Mouse (Mus musculus) kidney, adult 9 months (tissue): Measurements from ENCODE around the gene Scfd2.
A peak's percentile ranks its signal among the peaks of the same experiment; 100 is the strongest.

Source experiments
- DNase-seq: peaks from one replicate; pipeline ENCODE4 v3.0.0; 2022

The Scfd2 gene

DNA sequence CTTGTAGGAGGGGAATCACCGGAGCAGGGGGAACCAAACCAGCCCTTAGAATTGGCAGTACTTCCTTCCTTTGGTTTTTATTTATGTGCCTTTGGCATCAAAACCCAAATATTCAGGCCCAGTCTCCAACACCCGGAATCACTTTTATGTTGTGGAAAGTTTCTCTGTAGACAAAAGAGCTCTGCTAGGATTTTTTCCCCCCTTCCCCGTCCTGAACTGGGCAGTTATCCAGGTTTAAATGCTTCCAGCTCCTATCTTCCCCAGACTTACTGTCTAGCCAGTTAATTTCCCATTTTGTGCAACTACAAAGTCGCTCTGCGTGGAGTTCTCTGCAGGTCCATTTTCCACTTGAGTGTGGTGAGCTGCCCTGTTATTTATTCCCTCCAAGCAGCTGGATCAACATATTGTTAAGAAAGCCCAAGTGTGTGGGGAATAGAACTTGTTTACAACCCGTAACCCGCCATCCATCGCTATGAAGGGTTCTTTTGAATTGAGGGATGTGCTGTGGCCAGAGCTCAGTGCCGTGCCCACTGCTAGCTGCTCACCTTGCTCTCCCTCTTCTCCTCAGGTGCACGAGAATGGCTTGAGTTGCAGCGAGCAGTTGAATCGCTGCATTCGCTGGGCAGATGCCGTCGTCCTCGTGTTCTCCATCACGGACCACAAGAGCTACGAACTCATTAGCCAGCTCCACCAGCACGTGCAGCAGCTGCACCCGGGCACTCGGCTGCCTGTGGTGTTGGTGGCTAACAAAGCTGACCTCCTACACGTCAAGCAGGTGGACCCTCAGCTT lies 333.8 kb downstream of the Scfd2 start:
- no peak for DNase-seq

DNA sequence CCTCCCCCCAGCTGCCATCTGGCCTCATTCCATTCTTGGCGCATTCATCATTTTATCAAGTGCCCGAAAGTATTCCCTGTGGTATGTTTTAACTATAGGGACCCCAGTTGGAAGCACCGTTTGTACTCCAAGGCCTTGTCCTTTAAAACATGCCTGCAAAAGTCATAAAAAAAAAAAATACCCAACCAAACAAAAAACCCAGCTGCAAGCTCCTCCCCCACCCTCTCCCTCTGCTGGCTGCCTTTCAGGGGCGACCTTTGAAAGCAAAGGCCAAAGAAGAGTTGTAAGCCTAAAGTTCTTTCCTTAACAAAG lies 335.3 kb downstream of the Scfd2 start:
- peak; percentile 83 for DNase-seq

DNA sequence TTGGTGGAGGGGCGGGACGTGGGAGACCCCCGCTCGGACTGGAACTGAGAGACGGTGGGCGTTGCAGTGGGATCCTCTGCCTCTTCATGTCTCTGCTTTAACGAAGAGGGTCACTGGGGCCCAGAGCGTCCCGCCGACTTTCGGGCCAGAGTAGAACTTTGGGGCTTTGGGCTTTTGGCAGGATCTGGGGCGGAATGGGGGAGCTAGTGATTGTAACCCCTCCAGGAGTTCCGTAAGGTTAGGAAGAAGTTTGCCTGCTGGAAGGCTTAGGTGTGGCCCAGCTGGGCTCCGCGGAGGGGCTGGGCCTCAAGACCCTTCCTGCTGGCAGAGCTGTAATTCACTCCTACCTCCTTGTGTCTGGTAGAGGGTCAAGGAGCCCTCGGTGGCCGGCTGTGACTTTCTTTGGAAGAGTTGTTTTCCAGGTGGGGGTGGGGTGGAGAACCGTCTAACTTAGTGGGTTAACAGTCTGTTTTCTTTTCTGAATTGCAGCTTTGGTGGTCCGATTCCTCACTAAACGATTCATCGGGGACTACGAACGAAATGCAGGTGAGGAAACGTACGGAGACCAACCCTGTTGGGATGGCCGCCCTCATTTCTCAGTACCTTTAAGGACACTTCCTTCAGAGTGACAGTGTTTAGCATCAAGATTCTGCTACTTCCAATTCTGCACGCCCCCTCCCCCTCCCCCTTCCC lies 335.8 kb downstream of the Scfd2 start:
- DNase-seq = no peak

DNA sequence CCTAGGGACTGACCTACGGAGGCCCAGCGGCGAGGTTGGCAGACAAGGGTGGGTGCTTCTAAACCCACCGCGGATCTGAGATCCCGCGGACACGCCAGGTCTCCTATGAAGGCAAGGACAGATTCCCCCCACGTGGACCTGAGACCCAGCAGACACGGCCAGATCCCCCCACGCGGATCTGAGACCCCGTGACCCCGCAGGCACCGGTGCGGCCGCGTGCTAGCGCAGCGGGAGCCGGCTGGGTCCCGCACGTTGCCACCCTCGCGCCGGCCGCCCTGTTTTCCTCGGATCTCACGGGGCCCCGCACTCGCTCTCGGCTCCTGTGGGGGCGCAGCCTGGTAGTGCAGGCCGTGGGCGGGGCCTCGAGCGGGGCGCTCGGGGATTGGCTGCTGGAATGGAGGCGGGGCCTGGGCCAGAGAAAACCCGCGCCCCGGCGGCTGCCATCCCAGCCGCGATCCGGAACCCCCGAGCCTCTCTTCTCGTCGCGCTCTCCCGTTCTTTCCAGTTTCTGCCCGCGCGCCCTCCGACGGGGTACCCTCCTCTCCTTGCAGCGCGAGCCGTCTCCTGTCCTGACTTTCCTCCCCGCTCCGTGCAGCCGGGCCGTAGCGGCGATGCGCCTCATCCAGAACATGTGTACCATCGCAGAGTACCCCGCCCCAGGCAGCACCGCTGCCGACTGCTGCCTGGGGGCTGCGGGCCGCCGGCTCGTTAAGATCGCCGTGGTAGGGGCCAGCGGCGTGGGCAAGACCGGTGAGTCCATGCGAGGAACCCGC lies 336.5 kb downstream of the Scfd2 start, which contains the start of gene Rasl11b:
TSS of gene Rasl11b (plus strand) at position 446 of the 773 bp plus-strand sequence.
- peak; percentile 92 for DNase-seq

DNA sequence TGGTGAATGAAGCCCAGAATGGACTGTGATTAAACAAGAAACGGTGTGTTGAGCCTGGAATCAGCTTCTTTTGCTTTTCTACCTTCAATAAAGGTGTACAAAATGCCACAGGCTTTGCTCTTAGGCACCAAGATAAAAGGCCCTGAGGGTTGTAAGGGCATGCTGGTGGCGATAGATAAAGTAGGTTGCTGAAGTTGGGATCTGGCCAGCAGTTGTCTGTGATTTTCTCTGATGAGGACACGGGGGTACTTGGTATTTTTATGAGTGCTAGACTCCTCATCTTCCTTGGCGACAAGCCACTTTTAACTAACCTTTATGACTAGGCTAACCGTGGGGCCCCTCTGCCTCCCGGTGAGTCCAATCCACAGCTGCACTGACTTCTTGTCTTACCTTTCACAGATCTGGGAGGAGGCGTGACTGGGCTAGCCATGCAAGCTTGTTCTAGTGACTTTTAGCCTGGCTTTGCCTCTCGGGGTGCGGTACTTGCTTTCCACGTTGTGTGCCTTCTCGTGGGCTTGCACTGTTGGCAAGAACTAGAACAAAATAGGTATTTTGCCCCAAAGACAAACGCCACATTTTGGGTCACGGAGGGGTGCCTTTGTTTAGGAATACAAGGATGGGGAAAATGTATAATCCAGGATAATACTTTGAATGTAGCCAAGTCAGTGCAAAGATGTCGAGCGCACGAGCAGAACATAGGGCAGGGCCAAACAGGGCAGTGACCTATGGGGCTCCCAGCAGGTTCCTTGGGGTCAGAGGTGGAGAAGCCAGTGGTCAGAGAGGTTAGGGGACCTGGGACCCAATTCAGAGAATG lies 337.3 kb downstream of the Scfd2 start:
- no peak for DNase-seq

DNA sequence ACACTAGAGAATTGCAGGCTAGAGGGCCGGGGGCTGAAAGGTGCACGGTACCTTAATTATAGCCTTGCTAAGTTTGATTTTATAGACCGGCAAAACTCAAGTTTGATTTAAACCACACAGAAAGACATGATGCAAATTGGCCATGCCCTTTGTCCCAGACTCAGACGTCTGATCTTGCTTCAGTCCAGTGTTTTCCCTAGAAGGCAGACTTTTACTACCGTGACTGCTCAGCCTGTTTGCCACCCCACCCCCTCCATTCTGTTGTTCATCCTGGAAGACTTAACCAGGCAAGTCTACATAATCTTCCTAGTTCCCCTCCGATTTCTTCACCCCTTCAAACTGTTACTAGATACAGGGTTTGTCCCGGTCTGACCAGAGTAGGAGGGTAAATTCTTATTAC lies 337.9 kb downstream of the Scfd2 start:
- peak; percentile 46 for DNase-seq

DNA sequence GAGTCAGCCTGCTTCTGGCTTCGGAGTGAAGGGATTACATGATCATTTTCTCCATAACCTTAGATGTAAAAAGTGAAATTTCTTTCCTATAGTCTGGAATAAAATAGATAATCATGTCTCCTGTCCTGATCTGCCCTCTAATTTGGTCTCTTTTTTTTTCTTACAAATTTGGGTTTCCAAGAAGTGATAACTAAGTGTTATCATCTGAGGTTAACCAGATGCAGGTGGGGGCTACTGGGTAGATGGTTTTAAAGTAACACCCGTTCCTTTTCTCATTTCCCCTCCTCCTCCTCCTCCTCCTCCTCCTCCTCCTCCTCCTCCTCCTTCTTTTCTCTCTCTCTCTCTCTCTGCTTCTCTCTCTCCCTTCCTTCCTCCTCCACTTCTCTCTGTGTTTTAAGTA lies 338.6 kb downstream of the Scfd2 start:
- DNase-seq = no peak

DNA sequence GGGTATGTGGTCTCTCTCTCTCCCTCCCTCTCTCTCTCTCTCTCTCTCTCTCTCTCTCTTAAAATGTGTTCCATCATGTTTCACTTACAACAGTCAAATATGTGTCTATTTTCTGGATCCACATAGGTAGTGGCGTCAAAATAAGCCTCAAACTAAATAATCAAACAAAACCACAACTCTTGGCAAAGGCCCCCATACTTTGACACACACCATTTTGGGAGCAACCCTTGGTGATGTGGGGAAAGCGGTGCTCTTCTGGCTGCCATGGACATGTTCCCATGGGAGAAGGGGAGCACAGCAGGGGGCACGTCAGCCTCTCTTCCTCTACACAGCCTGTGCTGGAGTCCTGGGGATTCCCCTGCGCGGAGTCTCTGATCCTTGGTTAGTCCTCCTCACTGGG lies 340.6 kb downstream of the Scfd2 start:
- DNase-seq = no peak

DNA sequence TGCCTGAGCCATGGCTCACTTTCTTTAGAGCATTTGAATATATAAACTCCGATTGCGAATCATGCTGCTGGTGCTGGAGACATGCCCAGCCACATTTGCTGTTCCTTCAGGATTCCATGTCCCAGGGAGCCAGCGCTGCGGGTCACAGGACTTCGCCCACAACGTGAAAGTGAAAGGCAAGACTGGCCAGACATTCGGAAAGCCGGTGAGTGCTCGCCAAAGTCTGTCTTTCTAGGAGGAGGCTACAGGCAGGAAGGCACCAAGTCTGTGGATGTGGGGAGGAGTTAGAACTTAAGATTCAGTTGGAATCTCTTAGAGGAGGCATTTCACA lies 341.4 kb downstream of the Scfd2 start:
- DNase-seq = peak; percentile 67

DNA sequence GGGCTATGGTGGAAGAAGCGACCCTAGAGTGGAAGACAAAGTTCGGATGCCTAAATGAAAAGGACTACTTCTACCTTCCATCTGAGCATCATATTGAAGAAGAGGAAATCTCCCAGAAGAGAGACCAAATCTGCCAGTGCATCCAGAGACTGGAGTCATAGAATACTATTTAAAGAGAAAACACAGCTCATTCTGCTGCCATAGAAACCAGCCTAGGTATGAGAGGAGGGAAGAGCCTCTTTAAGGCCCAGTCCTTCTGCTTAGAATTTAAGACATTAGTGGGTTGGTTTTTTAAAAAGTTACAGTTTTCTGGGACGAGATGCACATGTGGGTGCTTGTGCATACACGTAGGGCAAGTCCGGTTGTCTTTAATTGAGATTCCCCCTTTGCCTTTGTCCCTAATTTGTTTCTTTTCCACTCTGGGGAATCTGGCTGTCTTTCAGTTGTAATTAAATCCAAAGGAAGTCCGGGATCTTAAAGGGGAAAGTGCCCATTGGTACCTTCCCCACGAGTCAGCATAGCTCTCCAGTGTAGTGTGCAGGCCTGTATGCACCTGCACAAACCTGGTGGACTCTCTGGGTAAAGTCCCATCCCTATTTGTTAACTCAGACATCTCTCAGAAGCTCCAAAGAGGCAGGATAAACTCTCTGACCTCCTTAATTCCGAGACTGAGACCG lies 341.9 kb downstream of the Scfd2 start:
- peak; percentile 53 for DNase-seq

DNA sequence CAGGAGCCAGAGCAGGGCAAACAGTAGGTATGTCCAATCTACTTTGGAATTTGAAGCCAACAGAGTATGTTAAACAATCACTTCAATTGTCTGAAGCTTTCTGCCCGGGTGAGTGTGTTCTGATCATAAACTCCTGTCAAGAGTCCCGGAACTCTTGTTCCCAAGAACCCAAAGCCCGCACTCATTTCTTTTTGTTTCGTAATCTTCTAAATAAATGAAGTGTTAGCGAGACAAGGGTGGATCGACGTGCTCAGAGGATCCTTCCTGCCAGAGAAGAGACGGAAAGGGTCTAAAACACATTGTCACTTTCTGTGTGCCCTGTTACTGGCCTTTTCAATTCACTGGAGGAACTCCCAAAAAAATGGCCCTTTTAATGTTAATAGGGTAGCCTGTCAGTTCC lies 342.7 kb downstream of the Scfd2 start:
- DNase-seq = no peak

DNA sequence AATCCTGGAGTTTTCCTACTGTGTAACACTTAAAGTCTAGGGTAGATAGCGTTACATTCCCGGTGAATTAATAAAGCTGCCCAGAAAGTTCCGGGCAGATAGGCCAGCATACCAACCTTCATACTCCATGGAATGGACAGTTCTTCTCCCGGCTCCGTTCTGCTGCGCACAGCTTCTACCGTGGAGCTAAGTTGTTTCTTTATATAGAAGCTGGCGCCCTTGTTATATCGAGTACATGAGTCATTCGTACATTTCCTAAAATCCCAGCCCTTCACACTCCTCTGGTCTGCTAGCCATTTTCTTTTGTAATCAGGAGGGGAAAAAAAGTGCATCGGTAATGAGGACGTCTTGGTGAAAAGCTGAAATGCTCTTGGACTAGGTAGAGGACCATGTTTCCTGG lies 343.5 kb downstream of the Scfd2 start:
- DNase-seq = no peak

DNA sequence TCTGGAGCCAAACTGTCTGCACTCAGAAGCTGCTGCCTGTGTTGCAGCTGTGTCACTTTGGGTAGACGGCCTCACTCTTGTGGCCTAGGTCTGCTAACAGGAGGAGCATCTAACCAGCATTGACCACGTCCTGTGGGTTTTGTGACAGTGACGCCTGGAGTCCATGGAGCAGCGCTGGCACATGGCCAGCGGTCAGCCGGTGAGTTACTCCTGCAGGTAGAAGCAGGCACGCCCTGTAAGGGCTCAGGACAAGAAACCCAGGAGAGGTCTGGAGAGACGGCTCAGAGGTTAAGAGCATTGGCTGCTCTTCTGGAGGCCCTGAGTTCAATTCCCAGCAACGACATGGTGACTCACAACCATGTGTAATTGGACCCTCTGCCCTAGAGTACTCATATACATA lies 347.0 kb downstream of the Scfd2 start:
- DNase-seq = no peak

DNA sequence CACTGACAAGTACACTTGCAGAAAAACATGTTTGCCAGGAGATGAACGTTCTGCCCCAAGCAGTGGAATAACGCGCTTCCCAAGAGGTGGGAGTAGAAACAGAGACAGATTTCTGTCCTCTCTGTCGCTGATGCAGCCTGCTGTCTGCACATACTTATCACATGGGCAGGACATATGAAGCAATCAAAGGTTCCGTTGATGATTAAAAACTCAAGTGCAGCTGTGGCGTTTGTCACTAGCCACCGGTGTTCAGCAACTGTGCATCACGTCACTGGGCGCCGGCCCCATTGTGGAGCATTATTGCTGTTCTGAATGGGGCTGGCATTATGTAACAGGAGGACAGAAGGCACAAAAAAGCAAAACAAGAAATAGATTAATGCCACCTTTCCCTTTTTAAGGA lies 348.4 kb downstream of the Scfd2 start:
- DNase-seq = no peak

DNA sequence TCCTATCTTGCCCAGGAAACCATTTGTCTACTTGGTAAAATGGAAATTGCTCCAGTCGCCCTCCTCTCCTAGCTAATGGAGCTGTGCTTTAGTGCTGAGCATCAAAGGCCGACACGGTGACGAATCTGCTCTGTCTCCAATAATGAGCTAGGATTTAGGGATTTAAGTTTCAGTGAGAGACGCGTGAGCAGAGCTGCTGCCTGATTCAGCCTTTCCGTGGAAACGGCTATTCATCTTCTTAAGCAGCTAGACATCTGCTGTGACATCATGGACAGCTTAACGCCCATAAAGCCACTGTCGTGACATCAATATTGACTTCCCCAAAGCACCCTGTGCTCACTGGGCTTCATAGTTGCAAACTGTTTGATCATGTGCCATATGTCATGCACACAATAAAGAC lies 351.3 kb downstream of the Scfd2 start:
- no peak for DNase-seq

DNA sequence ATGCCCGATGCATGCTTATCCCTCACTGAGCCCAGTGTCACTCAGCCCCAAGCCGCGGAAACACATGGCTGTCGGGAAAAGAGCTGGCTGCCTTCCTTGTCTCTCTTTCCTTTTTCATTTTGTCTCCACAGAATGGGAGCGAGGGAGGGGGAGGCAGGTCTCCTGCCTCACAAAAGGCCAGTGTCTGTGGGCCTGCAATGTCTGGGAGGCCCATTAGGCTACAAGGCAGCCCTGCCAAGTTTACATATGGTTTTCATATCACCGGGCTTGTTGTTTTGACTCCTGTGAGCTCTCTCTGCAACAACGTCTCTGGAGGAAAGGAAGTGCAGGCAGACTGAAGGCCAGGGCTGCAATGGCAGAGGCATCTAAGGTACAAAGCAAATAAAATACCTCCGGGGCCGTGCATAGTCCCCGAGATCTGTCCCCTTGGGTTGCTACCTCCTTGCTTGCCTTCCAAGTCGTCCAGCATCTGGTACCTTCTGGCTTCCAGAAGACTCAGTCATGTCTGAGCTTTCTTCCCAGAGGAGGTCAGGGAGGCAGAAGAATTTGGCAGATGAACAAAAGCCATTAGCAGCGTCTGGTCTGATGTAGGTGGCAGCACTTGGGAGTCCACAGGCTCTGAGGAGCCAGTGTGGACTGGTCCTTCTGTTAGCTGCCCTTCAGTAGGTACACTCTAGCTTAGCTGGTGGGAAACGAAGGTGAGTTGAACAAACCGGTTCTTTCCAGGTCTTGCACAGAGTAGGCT lies 355.9 kb downstream of the Scfd2 start:
- peak; percentile 43 for DNase-seq

DNA sequence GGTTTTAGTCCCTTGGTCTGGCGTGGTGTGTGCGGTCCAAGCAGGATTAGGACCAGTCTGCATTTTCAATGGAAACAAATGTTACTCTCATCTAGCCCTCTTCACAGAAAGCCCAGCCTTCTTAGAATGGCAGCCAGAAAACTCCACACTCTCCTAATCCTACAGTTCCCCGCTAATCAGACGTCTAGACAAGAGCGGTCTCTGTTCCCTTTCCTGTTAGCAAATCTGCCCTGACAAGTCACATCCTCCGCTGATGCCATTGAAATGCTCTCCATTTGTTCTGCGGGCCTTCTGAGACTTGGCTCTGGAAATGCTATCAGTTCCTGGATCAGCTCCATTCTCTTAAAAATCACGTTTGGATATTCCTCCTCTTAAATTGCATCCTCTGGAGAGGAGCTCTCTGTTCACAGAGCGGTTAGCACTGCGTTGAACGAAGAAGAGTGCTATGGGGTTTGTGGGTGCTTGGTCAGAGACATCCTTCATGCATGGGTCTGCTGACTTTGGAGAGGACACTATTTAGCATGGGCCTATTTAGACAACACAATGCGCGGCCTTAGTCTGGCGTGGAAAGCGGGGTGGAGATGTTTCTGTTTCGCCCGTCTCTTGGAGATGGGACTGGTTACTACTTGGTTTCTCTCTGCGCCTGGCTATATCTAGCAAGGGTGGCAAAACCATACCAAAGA lies 358.3 kb downstream of the Scfd2 start:
- no peak for DNase-seq

DNA sequence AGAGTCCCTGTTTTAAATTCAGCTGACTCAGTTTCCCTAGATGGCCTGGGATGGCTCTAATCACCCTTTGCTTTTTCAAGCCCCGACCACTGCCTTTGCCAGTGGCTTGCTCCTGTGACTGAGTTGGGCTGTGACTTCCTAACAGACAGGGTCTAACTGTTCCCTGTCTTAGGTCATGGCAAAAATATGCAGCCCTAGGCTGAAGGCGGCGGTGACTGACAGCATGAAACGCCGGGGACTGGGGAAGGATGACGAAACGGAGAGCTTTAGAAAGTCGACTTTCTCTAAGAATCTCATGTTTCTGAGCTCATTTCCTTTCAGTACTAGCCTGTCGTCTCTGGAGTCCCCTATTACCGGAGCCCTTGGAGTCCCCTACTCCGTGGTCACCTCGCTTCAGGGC lies 359.4 kb downstream of the Scfd2 start:
- DNase-seq = no peak

DNA sequence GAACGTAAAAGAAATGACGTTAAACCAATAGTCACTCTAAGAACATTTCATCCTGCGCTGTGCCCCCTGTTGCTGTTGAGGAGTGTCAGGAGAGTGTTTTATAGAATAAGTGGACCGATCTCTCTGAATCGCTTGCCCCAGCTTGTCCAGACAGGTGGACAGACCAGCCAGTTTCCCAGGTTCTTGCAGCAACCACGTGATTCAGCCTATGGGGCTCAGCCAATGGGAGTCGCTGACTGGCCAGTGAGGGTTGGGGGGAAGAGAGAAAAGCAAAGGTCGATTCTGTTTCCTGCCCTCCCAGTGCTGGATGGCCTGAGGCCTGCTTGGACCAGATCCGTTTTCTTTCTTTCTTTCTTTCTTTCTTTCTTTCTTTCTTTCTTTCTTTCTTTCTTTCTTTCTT lies 359.8 kb downstream of the Scfd2 start:
- peak; percentile 19 for DNase-seq

DNA sequence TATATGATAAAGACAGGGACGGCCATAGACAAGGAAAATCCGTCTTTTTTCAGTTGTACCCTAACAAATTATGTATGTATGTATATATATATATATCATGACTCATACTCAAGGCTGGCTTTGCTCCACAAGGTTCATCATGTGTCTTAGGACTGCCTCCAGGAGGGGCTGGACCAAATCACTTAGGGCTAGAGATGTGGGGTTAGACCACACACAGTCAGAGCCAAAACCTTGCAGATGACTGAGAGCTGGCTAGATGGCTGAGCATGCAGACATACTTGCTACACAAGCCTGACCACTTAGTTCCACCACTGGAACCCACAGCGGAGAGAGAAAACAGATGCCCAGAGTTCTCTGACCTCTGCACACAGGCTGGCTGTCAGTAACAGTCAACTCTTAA lies 363.5 kb downstream of the Scfd2 start:
- DNase-seq = no peak

DNA sequence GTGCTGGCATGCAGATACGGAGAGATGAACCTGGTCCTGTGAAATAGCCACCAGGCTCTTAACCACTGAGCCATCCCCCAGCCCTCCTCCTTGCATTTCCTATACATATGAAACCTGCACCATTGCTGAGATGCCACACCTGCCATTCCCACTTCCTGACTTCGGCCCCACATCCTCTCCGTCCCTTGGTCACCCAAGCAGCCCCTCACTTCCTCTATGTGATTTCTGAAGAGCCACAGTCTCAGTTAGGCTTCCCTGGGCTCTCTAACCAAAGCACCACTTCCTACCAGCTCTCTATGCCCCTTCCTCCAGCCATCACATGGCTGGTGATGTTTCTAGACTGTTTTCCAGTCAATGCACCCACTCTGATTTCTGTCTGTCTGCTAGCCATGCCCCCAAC lies 364.9 kb downstream of the Scfd2 start:
- no peak for DNase-seq
